Mouse (Mus musculus) G1E-ER4 (cell line): ENCODE measurements around the gene Fzd9. TPM values are rescaled to one million over a fixed set of nuclear protein-coding genes. Genes with fewer than 3 reads are reported as not detected.

Experiments
- GATA1 ChIP-seq: IDR thresholded peaks from one replicate; pipeline ENCODE4 v1.8.0; 2012; ENCODE audit warnings: low read length, inconsistent platforms
- polyA plus RNA-seq: library from polyadenylated mRNA; stranded (reverse); fragments of >175 nt; gene quantifications from 2 replicates; pipeline ENCODE4 v1.2.3, GENCODE M21; 2012

The Fzd9 gene
- polyA plus RNA-seq, 1 experiment = 5.0 TPM

- no peak for TF ChIP-seq GATA1
Observed at GRCm38 (mm10) chr5:135216871-135217270, 34.2 kb downstream of the Fzd9 start.

GRCm38 (mm10) chr5:135208197-135208596, 42.8 kb downstream of the Fzd9 start:
- no peak for TF ChIP-seq GATA1

DNA sequence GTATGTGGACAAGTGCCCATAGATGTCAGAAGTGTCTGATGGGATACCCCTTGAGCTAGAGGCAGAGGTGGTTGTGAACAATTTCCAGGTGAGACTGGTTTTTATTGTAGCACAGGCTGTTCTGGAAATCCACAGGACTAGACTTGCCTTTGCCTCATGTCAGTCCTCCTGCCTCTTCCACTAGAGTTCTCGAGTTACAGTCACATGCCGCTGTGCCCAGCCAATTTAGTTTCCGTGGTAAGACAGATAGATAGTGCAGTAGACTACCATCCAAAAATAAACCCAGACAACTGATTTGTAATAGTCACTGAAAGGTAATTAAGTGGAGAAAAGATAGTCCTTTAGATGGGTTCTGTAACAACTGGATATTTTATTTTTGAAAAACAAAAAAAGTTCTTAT, 48.3 kb downstream of the Fzd9 start:
- TF ChIP-seq GATA1 = no peak

Other genes starting within 250 kb of the Fzd9 start
- 78.8 and 94.7 TPM in 2 replicates for gene Abhd11, start 242.1 kb downstream of the Fzd9 start, polyA plus RNA-seq
- 7.6 and 7.9 TPM in 2 replicates for gene Stx1a, start 227.7 kb downstream of the Fzd9 start, polyA plus RNA-seq
- 70.2 and 77.4 TPM in 2 replicates for gene Dnajc30, start 187.0 kb downstream of the Fzd9 start, polyA plus RNA-seq
- 226 and 260 TPM in 2 replicates for gene Bud23, start 186.3 kb downstream of the Fzd9 start, polyA plus RNA-seq
- 0.37 and 0.59 TPM in 2 replicates for gene Vps37d, start 173.0 kb downstream of the Fzd9 start, polyA plus RNA-seq
- not detected in 2 replicates for gene Mlxipl, start 161.3 kb downstream of the Fzd9 start, polyA plus RNA-seq
- 19.8 and 25.0 TPM in 2 replicates for gene Tbl2, start 101.6 kb downstream of the Fzd9 start, polyA plus RNA-seq
- 52.9 and 69.4 TPM in 2 replicates for gene Bcl7b, start 82.9 kb downstream of the Fzd9 start, polyA plus RNA-seq
- gene Baz1b, start 64.0 kb downstream of the Fzd9 start, polyA plus RNA-seq = 54.9 and 58.9 TPM in 2 replicates
- not detected in 2 replicates for gene Fkbp6, start 98.8 kb upstream of the Fzd9 start, polyA plus RNA-seq
- gene Trim50, start 102.1 kb upstream of the Fzd9 start, polyA plus RNA-seq = not detected in 2 replicates
- gene Nsun5, start 118.7 kb upstream of the Fzd9 start, polyA plus RNA-seq = 26.5 and 29.1 TPM in 2 replicates
- gene Pom121, start 143.3 kb upstream of the Fzd9 start, polyA plus RNA-seq = 133 and 170 TPM in 2 replicates